Mouse (Mus musculus) inflammation-experienced regulatory T-cells, adult 16 weeks (primary cell): ENCODE results near the gene Prpf38a. TPM values are rescaled to one million over a fixed set of nuclear protein-coding genes. Genes with fewer than 3 reads are reported as not detected.

ENCODE experiments used
- polyA plus RNA-seq: library from polyadenylated mRNA; unstranded; fragments of 100-300 nt; shearing (Covaris generic); gene quantifications from one replicate; pipeline ENCODE4 v1.2.1, GENCODE M21; 2017

The Prpf38a gene
- polyA plus RNA-seq = 68.7 TPM

DNA sequence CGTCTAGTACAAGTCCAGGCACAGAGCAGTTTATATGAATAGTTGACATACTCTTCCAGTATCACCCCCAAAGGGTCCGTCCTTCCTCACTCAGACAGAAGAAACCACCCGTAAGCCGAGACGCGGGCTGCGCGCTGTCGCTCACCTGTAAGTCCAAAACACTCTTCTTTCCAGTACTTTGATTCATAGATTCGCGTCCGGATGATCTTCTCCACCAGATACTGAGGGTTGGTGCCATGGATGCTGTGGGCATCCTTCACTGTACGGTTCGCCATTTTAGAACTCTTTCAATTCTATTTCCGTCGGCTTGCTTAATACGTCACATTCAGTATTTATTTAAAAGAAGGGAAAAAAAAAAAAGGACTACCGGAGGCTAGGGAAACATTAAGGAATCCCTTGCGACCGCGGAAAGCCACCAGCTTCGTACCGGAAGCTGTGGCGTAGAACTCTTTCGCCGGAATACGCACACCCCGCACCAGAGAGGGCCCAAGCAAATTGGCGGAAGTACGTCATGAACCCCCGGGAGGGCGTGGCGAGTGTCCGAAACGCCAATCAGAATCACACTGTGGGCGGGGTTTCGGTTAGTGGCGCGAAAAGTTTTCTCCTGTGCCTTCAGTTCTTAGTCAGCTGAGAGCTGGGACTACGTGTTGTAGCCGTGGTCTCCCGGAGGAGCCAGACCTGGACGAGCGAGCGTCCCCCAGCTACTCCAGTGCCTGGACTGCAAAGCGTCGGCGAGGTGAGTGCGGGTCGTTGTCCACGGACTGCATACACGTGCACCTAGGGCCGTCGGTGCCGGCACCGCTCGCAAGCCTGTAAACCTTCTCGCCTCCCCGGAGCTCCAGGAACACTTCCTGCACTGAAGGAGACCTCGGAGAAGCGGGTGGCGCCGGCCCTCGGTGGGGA lies at the start of gene Prpf38a, which contains the start of gene Orc1:
Prpf38a (minus strand) TSS at position 497 of the 903 bp plus-strand sequence.
Orc1 (plus strand) TSS at position 584 of the 903 bp plus-strand sequence.

DNA sequence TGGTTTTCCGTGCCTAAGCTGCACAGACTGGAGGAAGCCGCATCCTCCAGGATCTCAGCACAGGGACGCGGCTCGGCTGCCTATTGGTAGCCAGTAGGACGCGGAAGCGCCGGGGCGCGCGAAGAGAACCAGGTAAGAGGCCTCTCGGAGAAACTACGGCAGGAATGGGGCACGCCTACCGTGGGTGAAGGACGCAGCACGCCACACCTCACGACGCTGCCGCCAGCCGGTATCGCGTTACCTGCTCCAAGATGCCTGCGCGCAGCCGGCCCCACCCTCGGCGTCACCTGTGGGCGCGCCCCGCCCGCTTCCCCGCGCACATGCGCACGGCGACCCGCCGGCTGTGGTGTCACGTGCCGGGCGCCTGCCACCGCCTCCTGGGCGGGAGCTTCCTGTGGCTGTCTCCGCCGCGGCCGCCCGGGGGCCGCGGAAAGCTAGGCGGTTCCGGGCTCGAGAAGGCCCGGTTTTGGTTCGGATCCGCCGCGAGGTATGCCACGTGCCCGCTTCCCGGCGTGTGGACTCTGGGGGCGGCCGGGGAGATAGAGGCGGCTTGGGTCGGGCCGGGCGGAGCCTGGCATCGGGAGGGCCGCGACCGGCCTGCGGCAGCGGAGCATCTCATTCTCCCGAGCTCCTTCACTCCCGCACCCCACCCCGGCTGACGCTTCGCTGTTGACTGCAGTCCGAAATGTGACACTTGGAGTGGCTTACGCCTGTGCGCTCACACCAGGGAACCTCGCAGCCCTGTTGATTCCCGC lies 40.6 kb upstream of the Prpf38a start, which contains the start of gene Cc2d1b:
Cc2d1b (plus strand) TSS at position 354 of the 755 bp plus-strand sequence.

Other genes with a start within 250 kb of the Prpf38a start
- gene Shisal2a, start 196.0 kb downstream of the Prpf38a start, polyA plus RNA-seq = not detected
- 6.2 TPM for gene Gpx7, start 172.4 kb downstream of the Prpf38a start, polyA plus RNA-seq
- 48.9 TPM for gene Tut4, start 119.9 kb downstream of the Prpf38a start, polyA plus RNA-seq
- gene Orc1, start 87 bp upstream of the Prpf38a start, polyA plus RNA-seq = 2.7 TPM
- 110 TPM for gene Cc2d1b, start 40.6 kb upstream of the Prpf38a start, polyA plus RNA-seq
- gene 3110021N24Rik, start 140.3 kb upstream of the Prpf38a start, polyA plus RNA-seq = not detected
- gene Zfyve9, start 201.5 kb upstream of the Prpf38a start, polyA plus RNA-seq = 0.21 TPM